10 mouse cellular contexts compared by ENCODE assay signal in the genomic region with DNA sequence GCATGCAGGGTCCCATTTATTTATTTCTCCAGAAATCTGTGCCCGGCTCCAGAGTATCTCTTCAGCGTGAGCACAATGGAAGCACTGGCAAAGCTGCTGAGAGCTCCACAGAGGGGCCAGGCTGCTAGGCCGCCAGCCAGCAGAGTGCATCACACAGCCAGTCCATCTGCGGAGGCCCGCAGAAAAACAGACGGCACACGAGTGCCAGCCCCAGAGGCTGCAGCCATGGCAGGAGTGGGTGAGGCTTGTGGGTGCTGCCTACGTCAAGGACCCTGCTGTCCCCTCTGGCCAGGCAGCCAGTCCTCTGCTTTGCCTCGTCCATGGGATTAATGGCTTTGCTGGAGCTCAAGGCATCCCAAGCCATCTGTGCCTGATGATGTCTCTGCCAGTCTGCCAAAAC. TPM values are rescaled to one million over a fixed set of nuclear protein-coding genes. Genes with fewer than 3 reads are reported as not detected.
DNase-seq lines count a peak whose midpoint lies in the region; ATAC-seq lines count a peak whose summit lies in the region.
"Had no signal": no experiment of that assay in that cellular context is flagged by ENCODE, and none has a peak within 500 bp of the region (broad histone marks: within the 10 kb centered on the region; RNA-seq: fewer than 3 reads in every experiment).

No protein-coding gene starts in this region.

- peak; percentile 91 for DNase-seq in heart, adult 11 months
- no peak for DNase-seq in heart, postnatal 25 days (ENCODE audit: low spot score)
- peak; percentile 38 for DNase-seq in retina, postnatal 7 days (ENCODE audit: low read depth, low spot score)
- DNase-seq in kidney, postnatal 4 days: no peak
- DNase-seq in thymus, postnatal 36 days: no peak
- DNase-seq: thymus, adult 2 months had no signal

- intact Hi-C loops in heart, postnatal 25 days (cut with DNase I): no loop called here

- no peak for ATAC-seq in megakaryocyte, adult 5-6 weeks (ENCODE audit: poor library complexity, severe bottlenecking)
- ATAC-seq in hindbrain, embryonic 15.5 days (ENCODE audit: low FRiP score, low read depth): peak; percentile 65

- peaks cover 100% of the 10 kb centered on the region for H3K4me1 ChIP-seq in megakaryocyte, embryonic 14.5 days
- H3K4me1 ChIP-seq in hindbrain, embryonic 15.5 days (replicated peaks): peaks cover 100% of the 10 kb centered on the region

- H3K4me3 ChIP-seq in megakaryocyte, embryonic 14.5 days (replicated peaks): peak overlapping the region; percentile 11
- H3K4me3 ChIP-seq in hindbrain, embryonic 15.5 days: no peak overlapping the region

- H3K36me3 ChIP-seq in megakaryocyte, embryonic 14.5 days (replicated peaks; ENCODE audit: low read length): peaks cover 41% of the 10 kb centered on the region
- H3K36me3 ChIP-seq in hindbrain, embryonic 15.5 days: no peaks in the 10 kb centered on the region

- H3K4me2 ChIP-seq in hindbrain, embryonic 15.5 days: no peak overlapping the region

- no peaks in the 10 kb centered on the region for H3K27me3 ChIP-seq in megakaryocyte, embryonic 14.5 days (replicated peaks)
- H3K27me3 ChIP-seq in hindbrain, embryonic 15.5 days: no peaks in the 10 kb centered on the region

- 36% methylated on average over 9 of the region's 9 CpGs for WGBS in hindbrain, embryonic 15.5 days

- H3K9ac ChIP-seq in hindbrain, embryonic 15.5 days: no peak overlapping the region
- H3K9ac ChIP-seq: liver, embryonic 14.5 days had no signal

- peak overlapping the region; percentile 64 for H3K27ac ChIP-seq in hindbrain, embryonic 15.5 days (replicated peaks)

- no peaks in the 10 kb centered on the region for H3K9me3 ChIP-seq in megakaryocyte, embryonic 14.5 days
- H3K9me3 ChIP-seq in hindbrain, embryonic 15.5 days: no peaks in the 10 kb centered on the region

RNA-seq across cellular contexts. Expression of a gene that starts 19.8 kb away (rescaled TPM):
- 10 to 100 TPM; 40.2 to 49.9 TPM for total RNA-seq in heart, postnatal 25 days (2021)
- polyA plus RNA-seq in megakaryocyte, embryonic 14.5 days (2012; ENCODE audit: insufficient read depth, low replicate concordance): 18.1 and 54.1 TPM in 2 replicates
- 88.9 and 90.1 TPM in 2 replicates for total RNA-seq in megakaryocyte, adult 5-6 weeks (2015)
- total RNA-seq in megakaryocyte, adult 5-6 weeks (2017): 11.4 and 15.6 TPM in 2 replicates
- 70.9 and 72.6 TPM in 2 replicates for polyA plus RNA-seq in hindbrain, embryonic 15.5 days (2015; fragmentation: Nextera tagmentation; extraction: Ambion mirVana)

Comparison
In these comparisons a context has a peak if more than half of its experiments do, and no peak if none do; other contexts are left out.
1. DNase-seq: peak in heart, adult 11 months (single experiment) and retina, postnatal 7 days (single experiment); none in heart, postnatal 25 days (single experiment), kidney, postnatal 4 days (0 of 2) and thymus, postnatal 36 days (0 of 2).